Mouse (Mus musculus) heart, postnatal 0 days (tissue): ENCODE measurements around the gene Sbno2.

Experiments
- CTCF ChIP-seq: IDR thresholded peaks from 2 replicates; pipeline ENCODE4 v1.5.1; 2016; ENCODE audit warnings: antibody characterized with exemption, control low read depth, low read depth
- EP300 ChIP-seq: IDR thresholded peaks from 2 replicates; pipeline ENCODE4 v1.6.1; 2016; ENCODE audit warnings: antibody characterized with exemption, low read depth

- TF ChIP-seq CTCF (no peak), EP300 (no peak)
These were observed 41.9 kb upstream of the Sbno2 start for GRCm38 (mm10) chr10:80147146-80147718.
